Mouse (Mus musculus): ENCODE results near the gene Myo1c.

- no peak for TF ChIP-seq CTCF (IDR thresholded peaks at IDR 0.05; ENCODE audit: borderline replicate concordance, extremely low read depth, insufficient read depth, insufficient read length)
- TF ChIP-seq POLR2A (IDR thresholded peaks at IDR 0.05; ENCODE audit: borderline replicate concordance, extremely low read depth, insufficient read depth, insufficient read length, poor library complexity, severe bottlenecking), result no peak
These were observed 21.3 kb downstream of the Myo1c start for GRCm38 (mm10) chr11:75671426-75672180.
